Mouse (Mus musculus) yolk sac, embryonic 10.5 days (tissue): ENCODE results near the gene Pygo2.
A peak's percentile ranks its signal among the peaks of the same experiment; 100 is the strongest.
"Not testable (repeated sequence)": the region's sequence is repeated elsewhere in the genome, so short reads cannot be mapped to it uniquely, and the experiment has no call there.

Experiments used
- DNase-seq: peaks from one replicate; pipeline ENCODE4 v3.0.0-alpha.2; 2017; ENCODE audit warnings: low spot score

Gene Pygo2

GRCm38 (mm10) chr3:89420421-89420820 lies 9.6 kb upstream of the Pygo2 start:
- no peak for DNase-seq

DNA sequence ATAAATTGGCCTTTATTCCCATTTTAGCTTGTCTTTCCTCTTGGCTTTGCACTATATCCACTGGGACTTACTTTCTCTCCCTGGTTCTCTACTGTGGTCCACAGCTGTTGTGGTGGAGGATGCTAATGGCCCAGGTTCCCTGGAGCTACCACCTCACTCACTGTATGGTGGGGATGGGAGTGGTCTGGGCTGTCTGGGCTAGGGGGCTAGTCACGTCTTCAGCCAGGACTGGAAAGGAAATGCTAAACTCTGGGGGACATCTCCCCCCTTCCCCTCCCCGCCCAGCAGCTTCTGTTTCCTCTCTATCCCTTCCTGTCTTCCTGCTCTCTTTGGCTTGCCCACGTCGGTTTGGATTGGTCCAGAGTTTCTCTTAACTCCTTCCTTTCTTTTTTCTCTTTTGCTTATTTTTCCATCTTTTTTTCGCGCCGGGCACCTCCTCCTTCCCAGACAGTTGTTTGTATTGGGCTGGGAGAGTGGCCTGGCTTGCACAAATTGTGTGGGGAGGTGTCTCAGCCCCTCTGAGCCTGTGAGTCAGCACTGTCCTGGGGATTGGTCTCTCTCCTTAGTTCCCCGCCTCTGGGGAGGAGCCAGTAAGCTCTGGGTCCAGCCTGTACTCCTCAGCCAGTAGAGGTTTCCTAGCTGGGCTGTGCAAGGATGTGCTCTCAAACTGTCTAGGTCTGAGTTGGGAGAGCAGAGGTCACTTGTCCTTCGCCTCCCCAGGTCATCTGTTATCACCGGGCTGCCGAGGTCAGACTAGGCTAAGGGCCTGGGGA lies 8.8 kb upstream of the Pygo2 start:
- DNase-seq = peak; percentile 95

- DNase-seq = peak; percentile 22
Observed at GRCm38 (mm10) chr3:89421810-89422473, 8.1 kb upstream of the Pygo2 start.

GRCm38 (mm10) chr3:89422556-89423205 lies 7.3 kb upstream of the Pygo2 start:
- DNase-seq = no peak

DNA sequence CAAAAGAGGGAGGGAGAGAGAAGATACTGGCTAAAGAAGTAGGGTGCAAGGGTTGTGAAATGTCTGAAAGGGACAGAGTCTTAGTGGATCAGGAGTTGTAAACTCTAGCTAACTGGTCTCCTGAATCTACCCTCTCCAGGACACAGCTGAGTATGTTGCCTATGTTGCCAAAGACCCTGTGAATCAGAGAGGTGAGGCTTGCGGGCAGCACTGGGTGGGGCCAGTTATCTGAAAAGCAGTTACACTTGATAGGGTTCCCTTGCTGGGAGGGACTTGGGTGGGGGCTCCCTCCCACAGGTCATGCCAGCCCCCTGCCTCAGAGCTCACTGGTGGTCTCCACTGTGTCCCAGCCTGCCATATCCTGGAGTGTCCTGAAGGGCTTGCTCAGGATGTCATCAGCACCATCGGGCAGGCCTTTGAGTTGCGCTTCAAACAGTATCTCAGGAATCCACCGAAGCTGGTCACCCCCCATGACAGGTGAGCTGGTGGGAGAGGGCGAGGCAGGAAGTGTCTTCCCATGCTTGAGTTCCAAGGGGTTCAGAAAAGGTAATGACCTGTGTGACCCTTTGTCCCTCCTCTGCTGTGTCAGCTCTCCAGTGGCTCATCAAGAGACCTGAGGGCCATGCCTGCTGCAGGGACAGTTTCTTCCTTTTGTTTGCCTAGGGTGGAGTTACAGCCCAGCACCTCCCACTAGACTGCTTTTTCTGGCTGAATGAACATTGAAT lies 5.4 kb upstream of the Pygo2 start:
- peak; percentile 84 for DNase-seq

DNA sequence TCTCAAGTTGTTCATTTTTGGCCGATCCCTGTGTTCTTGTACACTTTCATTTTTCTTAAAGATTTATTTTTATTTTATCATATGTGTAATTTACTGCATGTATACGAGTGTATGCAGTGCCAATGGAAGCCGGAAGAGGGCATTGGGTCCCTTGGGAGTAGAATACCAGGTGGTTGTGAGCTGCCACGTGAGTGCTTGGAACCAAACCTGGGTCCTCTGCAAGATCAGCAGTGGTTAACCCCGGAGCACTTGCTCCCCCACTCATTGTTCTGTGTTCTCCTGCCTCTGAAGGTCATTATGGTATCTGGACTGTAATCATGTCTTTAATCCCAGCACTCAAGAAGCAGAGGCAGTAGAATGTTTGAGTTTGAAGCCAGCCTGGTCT lies 4.9 kb upstream of the Pygo2 start:
- DNase-seq = no peak

- DNase-seq = no peak
Observed at GRCm38 (mm10) chr3:89425876-89426275, 4.1 kb upstream of the Pygo2 start.

- not testable (repeated sequence) for DNase-seq
Observed at GRCm38 (mm10) chr3:89429021-89429420, 993 bp upstream of the Pygo2 start.

- no peak for DNase-seq
Observed at GRCm38 (mm10) chr3:89432606-89433005, 2.6 kb downstream of the Pygo2 start.

DNA sequence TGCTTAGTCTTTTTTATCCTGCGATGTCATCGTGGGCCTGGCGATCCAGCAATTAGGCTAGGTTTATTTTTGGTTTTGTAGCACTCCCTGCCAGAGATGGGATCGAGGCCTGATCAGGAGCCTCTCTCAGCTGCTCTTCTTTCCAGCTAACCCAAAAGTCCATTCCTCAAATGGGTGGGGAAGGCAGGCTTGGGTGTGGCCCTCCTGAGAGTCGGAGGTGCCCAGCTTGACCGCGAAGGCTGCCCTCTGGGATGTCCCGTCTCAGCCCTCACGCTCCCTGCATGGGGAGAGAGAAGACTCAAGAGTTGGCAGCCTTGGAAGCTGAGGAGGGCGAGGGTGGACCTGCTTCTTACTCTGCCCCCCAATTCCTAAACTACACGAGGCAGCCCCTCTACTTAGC lies 4.5 kb downstream of the Pygo2 start:
- DNase-seq = no peak

- no peak for DNase-seq
Observed at GRCm38 (mm10) chr3:89435041-89435440, 5.0 kb downstream of the Pygo2 start.

GRCm38 (mm10) chr3:89436176-89437113 lies 6.4 kb downstream of the Pygo2 start, which contains the start of gene Pbxip1:
Gene Pbxip1, plus strand, starts transcription at chr3:89436706.
- DNase-seq = peak; percentile 88

GRCm38 (mm10) chr3:89437269-89437668 lies 7.3 kb downstream of the Pygo2 start:
- DNase-seq = no peak

- no peak for DNase-seq
Observed at GRCm38 (mm10) chr3:89440691-89441090, 10.7 kb downstream of the Pygo2 start.

GRCm38 (mm10) chr3:89448720-89449537 lies 18.9 kb downstream of the Pygo2 start:
- no peak for DNase-seq

GRCm38 (mm10) chr3:89449541-89449940 lies 19.5 kb downstream of the Pygo2 start:
- peak; percentile 52 for DNase-seq

GRCm38 (mm10) chr3:89451916-89452315 lies 21.9 kb downstream of the Pygo2 start:
- DNase-seq = no peak

DNA sequence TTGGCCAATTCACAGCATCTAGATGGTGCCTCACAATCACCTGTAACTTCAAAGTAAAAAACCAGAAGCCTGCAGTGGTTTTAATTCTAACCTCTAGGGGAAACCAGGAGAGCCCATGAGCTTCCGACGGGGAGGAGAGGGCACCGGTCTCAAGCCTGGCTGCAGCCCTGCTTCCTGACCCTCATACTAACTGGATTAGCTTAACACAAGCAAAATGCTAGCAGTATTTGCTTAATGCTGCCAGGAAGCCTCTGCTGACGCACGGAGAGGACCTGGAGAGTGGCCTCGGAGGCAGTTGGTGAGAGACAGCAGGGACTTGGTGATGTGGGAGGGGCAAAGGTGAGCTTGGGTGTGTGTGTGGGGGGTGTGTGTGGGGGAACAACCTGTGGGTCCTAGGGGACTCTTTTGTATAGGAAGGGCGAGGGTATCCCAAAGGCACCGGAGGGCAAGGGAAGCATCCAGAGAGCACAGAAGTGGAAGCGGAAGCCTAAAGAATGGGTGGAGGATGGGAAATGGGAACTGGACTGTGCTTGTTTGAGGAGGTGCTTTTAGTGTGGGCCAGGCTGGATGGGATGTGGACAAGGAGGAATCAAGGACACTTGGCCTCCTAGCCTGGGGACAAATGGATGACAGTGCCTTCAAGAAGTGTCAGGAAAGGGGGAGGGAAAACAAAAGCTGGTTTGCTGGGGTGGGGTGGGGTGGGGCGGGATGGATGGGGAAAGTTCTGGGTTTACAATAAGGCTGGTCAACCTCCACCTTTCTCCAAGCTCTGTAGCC lies 24.6 kb downstream of the Pygo2 start, which contains the start of gene Pmvk:
TSS of gene Pmvk (plus strand) at position 141 of the 777 bp plus-strand sequence.
- no peak for DNase-seq

GRCm38 (mm10) chr3:89455786-89456285 lies 25.8 kb downstream of the Pygo2 start:
- no peak for DNase-seq
